Mouse (Mus musculus) spleen, adult 2 months (tissue): Measurements from ENCODE around the gene Primpol. TPM values are rescaled to one million over a fixed set of nuclear protein-coding genes. Genes with fewer than 3 reads are reported as not detected.

ENCODE experiments used
- DNase-seq, 2 experiments: peaks; one replicate each; pipeline versions ENCODE4 v3.0.0 to v3.0.0-alpha.2; 2012 to 2021; ENCODE audit warnings: low spot score in 2 of 2, low read depth in 1 of 2
- H3K27ac ChIP-seq: fragments of 200-500 bp; 2 replicates; pipeline ENCODE4 v1.5.1; 2012; ENCODE audit warnings: low read length, inconsistent platforms; ENCODE audit not compliant: insufficient read depth
- H3K27me3 ChIP-seq: fragments of 200-500 bp; 2 replicates; pipeline ENCODE4 v1.6.1; 2012; ENCODE audit warnings: mild to moderate bottlenecking, moderate library complexity, low read length, inconsistent platforms; ENCODE audit not compliant: control insufficient read depth, insufficient read depth
- H3K36me3 ChIP-seq: fragments of 200-500 bp; 2 replicates; pipeline ENCODE4 v1.6.1; 2012; ENCODE audit warnings: mild to moderate bottlenecking, low read length, inconsistent platforms; ENCODE audit not compliant: control insufficient read depth, insufficient read depth
- H3K4me1 ChIP-seq: fragments of 200-500 bp; 2 replicates; pipeline ENCODE4 v1.6.1; 2011; ENCODE audit warnings: inconsistent platforms; ENCODE audit not compliant: control insufficient read depth, insufficient read depth, insufficient read length
- H3K4me3 ChIP-seq: fragments of 200-500 bp; 2 replicates; pipeline ENCODE4 v1.5.1; 2011; ENCODE audit warnings: mild to moderate bottlenecking, inconsistent platforms; ENCODE audit not compliant: insufficient read depth, insufficient read length; ENCODE audit errors: extremely low read depth
- CTCF ChIP-seq: fragments of 200-500 bp; IDR thresholded peaks from 2 replicates; pipeline ENCODE4 v1.5.1; 2011; ENCODE audit warnings: mild to moderate bottlenecking, inconsistent platforms; ENCODE audit not compliant: insufficient read depth, insufficient read length, insufficient replicate concordance; ENCODE audit errors: extremely low read depth
- POLR2A ChIP-seq: fragments of 200-500 bp; IDR thresholded peaks from 2 replicates; pipeline ENCODE4 v1.6.1; 2011; ENCODE audit warnings: low read depth, low read length, inconsistent platforms
- WGBS: fragments of 180-500 bp; shearing (Covaris S2); methylation state at CpG from one replicate; pipeline ENCODE4 v1.1.7; 2018; 5-methylcytosine and 5-hydroxymethylcytosine counted together
- polyA plus RNA-seq: library from polyadenylated mRNA; depleted of rRNA; stranded (reverse); fragments of >200 nt; gene quantifications from 2 replicates; pipeline ENCODE4 v1.2.3, GENCODE M21; 2012

Gene Primpol
- polyA plus RNA-seq, 1 experiment: 2.5 TPM

DNA sequence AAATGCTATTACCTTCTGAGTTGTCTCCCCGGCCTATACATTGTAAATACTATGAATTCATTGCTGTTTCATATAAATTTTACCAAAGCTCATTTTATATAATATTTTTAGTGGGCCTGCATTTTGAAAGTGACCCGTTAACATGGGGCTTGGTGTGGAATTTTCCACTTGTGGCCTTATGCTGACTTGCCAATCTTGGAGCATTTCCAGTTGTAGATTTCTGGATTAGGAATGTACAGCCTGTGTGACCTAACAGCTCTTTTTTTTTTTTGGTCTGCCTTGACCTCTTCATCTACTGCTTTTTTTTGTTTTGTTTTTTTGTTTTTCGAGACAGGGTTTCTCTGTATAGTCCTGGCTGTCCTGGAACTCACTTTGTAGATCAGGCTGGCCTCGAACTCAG, 13.9 kb upstream of the Primpol start:
- no peak overlapping the region for H3K4me3 ChIP-seq
- no peak for DNase-seq
- no peaks in the 10 kb centered on the region for H3K27me3 ChIP-seq
- TF ChIP-seq POLR2A (no peak), CTCF (no peak)
- WGBS: 87% methylated on average over 4 of the region's 4 CpGs
- peaks cover 8% of the 10 kb centered on the region; the same call in 1 of the 2 replicates for H3K4me1 ChIP-seq
- no peak overlapping the region for H3K27ac ChIP-seq
- H3K36me3 ChIP-seq: peaks cover 12% of the 10 kb centered on the region

DNA sequence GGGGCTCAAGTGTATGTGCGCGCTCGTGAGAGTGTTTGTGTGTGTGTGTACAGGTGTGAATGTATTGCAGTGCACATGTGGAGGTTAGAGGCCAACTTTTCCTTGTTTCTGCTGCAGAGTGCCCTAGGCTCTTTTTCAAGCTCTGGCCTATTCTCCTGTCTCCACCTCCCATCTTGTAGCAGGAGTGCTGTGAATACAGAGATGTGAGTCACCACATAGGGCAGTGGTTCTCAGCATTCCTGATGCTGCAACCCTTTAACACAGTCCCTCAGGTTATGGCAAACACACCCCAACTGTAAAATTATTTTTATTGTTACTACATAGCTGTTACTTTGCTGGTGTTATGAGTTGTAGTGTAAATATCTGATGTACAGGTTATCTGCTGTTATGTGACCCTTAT, 13.4 kb upstream of the Primpol start:
- no peak overlapping the region for H3K27ac ChIP-seq
- WGBS: 98% methylated on average over 3 of the region's 3 CpGs
- peaks cover 8% of the 10 kb centered on the region; the same call in 1 of the 2 replicates for H3K4me1 ChIP-seq
- peaks cover 12% of the 10 kb centered on the region for H3K36me3 ChIP-seq
- DNase-seq: no peak
- TF ChIP-seq POLR2A (no peak), CTCF (no peak)
- H3K27me3 ChIP-seq: no peaks in the 10 kb centered on the region
- no peak overlapping the region for H3K4me3 ChIP-seq

DNA sequence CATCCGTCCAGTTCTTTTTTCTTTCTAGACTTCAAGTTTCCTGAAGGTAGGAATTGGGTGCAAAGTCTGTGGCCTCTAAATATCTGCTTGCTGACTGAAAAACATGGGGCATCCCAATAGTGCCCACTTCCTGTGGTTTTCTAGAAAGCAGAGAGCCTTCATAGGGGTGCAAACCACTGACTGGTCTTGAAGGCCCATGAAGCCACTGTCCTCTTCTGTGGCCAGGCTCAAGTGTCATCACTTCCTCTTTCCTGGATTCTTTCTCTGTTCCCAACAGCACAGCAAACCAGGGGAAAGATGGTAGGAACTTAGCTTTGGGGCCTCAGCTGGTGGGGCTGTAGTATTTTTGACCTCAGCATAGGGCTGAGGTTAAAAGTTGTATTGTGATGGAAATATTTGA, 11.6 kb upstream of the Primpol start:
- WGBS: 86% methylated on average over 1 of the region's 1 CpGs
- Histone ChIP-seq H3K4me3 (no peak overlapping the region), H3K27me3 (no peaks in the 10 kb centered on the region), H3K4me1 (peaks cover 11% of the 10 kb centered on the region; the same call in 1 of the 2 replicates), H3K36me3 (peaks cover 3% of the 10 kb centered on the region), H3K27ac (no peak overlapping the region)
- no peak for DNase-seq
- TF ChIP-seq CTCF (no peak), POLR2A (no peak)

DNA sequence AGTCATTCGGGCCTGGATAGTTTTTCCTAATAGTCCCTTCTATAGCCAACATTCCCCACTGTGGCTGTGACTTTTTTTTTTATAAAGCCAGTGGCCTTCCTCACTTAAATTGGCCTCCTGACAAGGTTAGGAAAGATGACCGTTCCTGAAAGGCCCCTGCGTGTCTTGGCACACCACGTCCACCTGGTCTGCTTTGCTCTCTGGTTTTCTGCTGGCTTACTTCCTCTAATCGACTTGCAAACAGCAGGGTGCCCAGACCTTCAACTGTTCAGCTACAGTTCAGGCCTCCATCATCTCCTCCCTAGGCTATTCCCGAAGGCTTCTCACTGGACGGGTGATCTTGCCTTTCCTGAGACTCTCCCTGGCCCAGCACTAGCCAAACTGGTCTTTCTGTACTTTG, 10.9 kb upstream of the Primpol start:
- TF ChIP-seq CTCF (no peak), POLR2A (no peak)
- 48% methylated on average over 7 of the region's 7 CpGs for WGBS
- Histone ChIP-seq H3K4me1 (peaks cover 11% of the 10 kb centered on the region; the same call in 1 of the 2 replicates), H3K27me3 (no peaks in the 10 kb centered on the region), H3K27ac (no peak overlapping the region), H3K4me3 (no peak overlapping the region), H3K36me3 (peaks cover 3% of the 10 kb centered on the region; the same call in 1 of the 2 replicates)
- no peak for DNase-seq

DNA sequence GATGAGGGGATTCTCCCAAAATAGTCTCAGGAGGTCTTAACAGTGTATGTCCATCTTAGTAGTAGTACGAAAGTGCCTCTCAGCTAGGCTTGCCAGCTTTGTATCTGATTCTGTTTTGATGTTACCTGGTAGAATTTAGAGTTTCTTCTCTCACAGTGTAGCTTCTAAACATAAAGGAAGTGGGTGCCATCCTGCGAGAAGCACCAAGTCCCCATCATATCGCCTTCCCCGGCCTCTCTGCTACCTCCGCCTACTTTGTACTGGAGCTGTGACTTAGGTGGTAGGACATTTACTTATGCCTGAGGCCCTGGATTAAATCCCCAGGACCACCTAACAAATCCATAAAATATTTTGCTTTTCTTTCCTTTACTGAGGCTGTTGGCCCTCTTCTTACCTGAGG, 9.6 kb upstream of the Primpol start:
- Histone ChIP-seq H3K4me1 (peaks cover 11% of the 10 kb centered on the region; the same call in 1 of the 2 replicates), H3K27ac (no peak overlapping the region; the same call in 1 of the 2 replicates), H3K36me3 (no peaks in the 10 kb centered on the region), H3K4me3 (no peak overlapping the region), H3K27me3 (no peaks in the 10 kb centered on the region)
- TF ChIP-seq POLR2A (no peak), CTCF (no peak)
- 82% methylated on average over 5 of the region's 5 CpGs for WGBS
- DNase-seq: no peak

DNA sequence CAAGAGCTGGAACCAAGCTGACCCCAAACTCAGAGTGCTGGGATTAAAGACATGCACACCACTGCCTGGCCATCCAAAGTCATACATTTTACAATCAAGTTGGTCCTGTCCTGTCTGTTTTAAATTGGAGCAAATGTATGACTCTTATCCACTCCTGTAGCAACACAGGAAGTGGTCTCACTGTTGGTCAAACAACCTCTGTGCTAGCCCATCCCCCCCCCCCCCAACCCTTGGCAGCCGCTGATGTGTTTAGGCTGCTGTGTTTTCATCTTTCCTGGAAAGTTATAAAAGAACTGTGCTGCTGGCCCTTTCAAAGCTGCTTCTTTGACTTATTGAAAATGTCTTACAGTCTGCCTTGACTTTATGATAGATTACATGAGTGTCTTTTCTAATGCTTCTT, 8.2 kb upstream of the Primpol start:
- WGBS: 12% methylated on average over 1 of the region's 1 CpGs
- Histone ChIP-seq H3K36me3 (no peaks in the 10 kb centered on the region), H3K4me1 (peaks cover 11% of the 10 kb centered on the region; the same call in 1 of the 2 replicates), H3K27ac (no peak overlapping the region), H3K27me3 (no peaks in the 10 kb centered on the region), H3K4me3 (no peak overlapping the region)
- DNase-seq: no peak
- TF ChIP-seq CTCF (no peak), POLR2A (no peak)

DNA sequence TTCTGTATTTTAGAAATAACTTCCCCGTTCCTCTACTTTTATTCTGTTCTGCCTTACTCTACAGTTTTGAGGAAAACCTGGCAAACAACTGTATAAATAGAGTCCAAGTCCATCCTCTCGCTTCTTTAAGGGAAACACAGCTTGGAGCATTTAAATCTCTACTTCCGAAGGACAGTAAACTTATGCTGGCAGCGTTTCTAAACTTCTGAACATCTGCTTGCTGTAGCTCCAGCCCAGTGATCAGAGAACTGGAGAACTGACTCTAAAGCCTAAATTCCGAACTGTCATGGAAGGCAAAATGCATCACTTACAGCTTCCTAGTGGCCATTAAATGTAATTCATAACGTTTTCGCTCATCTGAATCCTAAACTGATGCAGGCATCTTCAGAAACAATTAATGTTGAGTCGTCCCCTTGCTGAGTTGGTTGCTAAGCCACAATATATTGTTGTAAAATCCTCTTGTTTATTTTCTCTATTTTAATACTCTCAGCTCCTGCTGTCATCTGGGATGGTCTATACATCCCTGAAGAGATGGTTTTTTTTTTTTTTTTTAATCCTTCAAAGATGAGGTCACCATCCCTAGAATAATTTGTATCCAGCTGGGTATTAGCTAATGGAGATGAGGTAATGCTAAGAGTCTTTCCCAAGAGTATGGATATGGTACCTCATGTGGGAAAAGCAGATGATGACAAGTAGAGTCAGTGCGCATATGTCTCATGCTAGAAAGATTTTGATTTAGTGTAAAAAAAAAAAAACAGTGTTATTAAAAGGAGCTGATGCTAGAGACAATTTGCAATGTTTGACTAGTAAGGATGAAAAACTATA, 5.6 kb upstream of the Primpol start:
- DNase-seq: no peak
- H3K36me3 ChIP-seq: no peaks in the 10 kb centered on the region
- WGBS: 93% methylated on average over 9 of the region's 9 CpGs
- H3K27me3 ChIP-seq: no peaks in the 10 kb centered on the region
- no peak overlapping the region for H3K27ac ChIP-seq
- H3K4me1 ChIP-seq: peaks cover 9% of the 10 kb centered on the region; the same call in 1 of the 2 replicates
- TF ChIP-seq CTCF: no peak
- TF ChIP-seq POLR2A: no peak
- no peak overlapping the region for H3K4me3 ChIP-seq
